Mouse (Mus musculus) heart, embryonic 10.5 days (tissue): ENCODE data around the gene Prr13. TPM values are rescaled to one million over a fixed set of nuclear protein-coding genes. Genes with fewer than 3 reads are reported as not detected.

Source experiments
- DNase-seq: peaks from one replicate; pipeline ENCODE4 v3.0.0-alpha.2; 2017; ENCODE audit warnings: low spot score
- H3K27ac ChIP-seq: fragments of 300-500 bp; sonication (generic); 2 replicates; pipeline ENCODE4 v1.5.1; 2016; ENCODE audit warnings: mild to moderate bottlenecking
- H3K27me3 ChIP-seq: fragments of 300-500 bp; sonication (generic); 2 replicates; pipeline ENCODE4 v1.6.1; 2016; ENCODE audit warnings: mild to moderate bottlenecking; ENCODE audit not compliant: poor library complexity, insufficient read depth, severe bottlenecking
- H3K36me3 ChIP-seq: fragments of 300-500 bp; sonication (generic); 2 replicates; pipeline ENCODE4 v1.6.1; 2016; ENCODE audit warnings: mild to moderate bottlenecking, moderate library complexity
- H3K4me1 ChIP-seq: fragments of 300-500 bp; sonication (generic); 2 replicates; pipeline ENCODE4 v1.6.1; 2016; ENCODE audit warnings: mild to moderate bottlenecking
- H3K4me3 ChIP-seq: fragments of 300-500 bp; sonication (generic); 2 replicates; pipeline ENCODE4 v1.5.1; 2016; ENCODE audit warnings: mild to moderate bottlenecking, moderate library complexity
- H3K9me3 ChIP-seq: fragments of 300-500 bp; sonication (generic); 2 replicates; pipeline ENCODE4 v1.6.1; 2016; ENCODE audit warnings: mild to moderate bottlenecking, moderate library complexity
- WGBS: fragments of 180-500 bp; shearing (Covaris S2); methylation state at CpG from one replicate; pipeline ENCODE4 v1.1.7; 2016; 5-methylcytosine and 5-hydroxymethylcytosine counted together
- polyA plus RNA-seq: library from polyadenylated mRNA; unstranded; fragments of >200 nt; fragmentation: Nextera tagmentation; extraction: Ambion mirVana; gene quantifications from 2 replicates; pipeline ENCODE4 v1.2.1, GENCODE M21; 2016

Prr13 gene
- polyA plus RNA-seq, 1 experiment from 2014 or later, result 82.8 TPM

DNA sequence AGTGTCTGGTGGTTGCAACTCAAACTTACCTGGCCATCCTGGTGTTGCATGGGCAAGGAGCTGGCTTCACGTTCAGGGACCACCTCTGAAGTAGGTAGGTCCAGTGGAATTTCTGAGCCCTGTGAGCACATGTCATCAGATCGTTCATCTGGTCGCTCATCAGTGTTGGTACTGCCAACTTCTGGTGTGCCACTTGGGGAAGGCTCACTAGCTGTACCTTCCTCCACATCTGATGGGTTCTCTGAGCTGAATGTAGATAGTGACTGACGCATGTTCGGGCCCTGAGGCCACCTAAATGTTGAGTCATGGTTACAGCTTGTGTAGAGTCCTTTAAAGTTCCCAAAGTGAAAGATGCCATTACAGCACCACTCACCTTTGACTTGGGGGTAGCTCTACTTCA, 41.7 kb downstream of the Prr13 start:
- Histone ChIP-seq H3K36me3 (peaks cover 97% of the 10 kb centered on the region), H3K4me3 (no peak overlapping the region), H3K9me3 (no peaks in the 10 kb centered on the region), H3K27ac (no peak overlapping the region), H3K27me3 (no peaks in the 10 kb centered on the region), H3K4me1 (0 out of 2 replicates have a peak, but pooled peaks cover 9% of the 10 kb centered on the region)
- no peak for DNase-seq
- 86% methylated on average over 5 of the region's 5 CpGs for WGBS

DNA sequence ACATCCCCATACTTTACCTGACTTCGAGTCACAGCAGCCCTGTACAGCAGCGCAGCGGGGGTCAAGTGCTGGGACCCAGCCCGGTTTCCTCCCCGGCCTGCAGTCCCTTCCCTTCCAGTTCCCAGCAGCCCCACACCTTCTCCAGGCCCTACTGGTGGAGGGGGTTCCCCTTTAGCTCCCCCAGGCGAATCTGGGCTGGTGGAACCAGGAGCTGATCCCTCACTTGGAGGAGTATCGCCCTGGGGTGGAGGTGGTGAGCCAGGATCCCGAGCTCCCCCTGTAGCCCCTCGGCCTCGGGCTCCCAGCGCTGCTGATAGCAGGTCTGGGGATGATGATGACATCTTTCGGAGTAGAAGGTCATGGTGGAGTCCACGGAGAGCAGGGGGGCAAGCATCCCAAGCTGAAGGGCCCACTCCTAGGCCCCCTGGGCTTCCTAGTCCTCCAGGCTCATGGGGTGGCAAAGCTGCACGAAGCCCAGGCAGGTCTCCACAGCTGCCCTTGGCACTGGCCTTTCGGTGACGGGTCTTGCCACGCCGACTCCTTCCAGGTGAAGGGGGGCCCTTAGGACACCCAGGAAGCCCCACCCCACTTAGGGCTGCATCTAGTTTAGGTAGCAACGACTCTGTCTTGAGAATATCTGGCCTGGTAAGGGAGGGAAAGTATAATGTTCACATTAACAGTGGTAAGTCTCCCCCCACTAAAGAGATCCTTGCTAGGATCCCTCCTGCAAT, 42.4 kb downstream of the Prr13 start:
- Histone ChIP-seq H3K27ac (no peak overlapping the region), H3K27me3 (no peaks in the 10 kb centered on the region), H3K4me3 (no peak overlapping the region), H3K4me1 (0 out of 2 replicates have a peak, but pooled peaks cover 9% of the 10 kb centered on the region), H3K9me3 (no peaks in the 10 kb centered on the region), H3K36me3 (peaks cover 93% of the 10 kb centered on the region)
- 90% methylated on average over 19 of the region's 19 CpGs for WGBS
- no peak for DNase-seq

DNA sequence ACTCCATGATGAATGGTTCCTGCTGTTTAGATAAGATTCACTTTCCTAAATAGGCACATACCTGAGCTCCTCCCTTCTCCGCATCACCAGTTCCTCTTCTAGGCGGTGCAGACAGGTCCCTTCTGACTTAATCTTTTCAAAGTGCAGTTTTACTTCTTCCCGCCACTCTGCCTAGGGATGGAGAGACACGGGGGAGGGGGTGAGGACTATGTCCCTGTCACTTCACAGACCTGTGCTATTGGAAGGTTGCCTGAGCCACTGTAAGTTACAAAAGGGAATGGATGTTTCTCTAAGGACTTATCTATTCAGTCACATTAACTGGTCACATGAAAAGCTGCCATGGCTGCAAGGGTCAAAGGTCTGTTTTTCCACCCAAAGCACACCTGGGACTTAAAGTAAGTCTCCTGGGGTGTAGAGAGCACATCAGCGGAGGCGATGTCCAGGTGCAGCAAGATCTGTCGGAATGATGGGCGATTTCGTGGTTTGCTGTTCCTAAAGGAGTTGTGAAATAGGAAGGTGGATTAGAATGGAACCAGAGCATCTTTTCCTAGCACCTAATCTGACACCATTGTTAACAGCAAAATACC, 43.5 kb downstream of the Prr13 start:
- Histone ChIP-seq H3K4me1 (0 out of 2 replicates have a peak, but pooled peaks cover 9% of the 10 kb centered on the region), H3K27me3 (no peaks in the 10 kb centered on the region), H3K4me3 (no peak overlapping the region), H3K36me3 (peaks cover 88% of the 10 kb centered on the region), H3K27ac (no peak overlapping the region), H3K9me3 (no peaks in the 10 kb centered on the region)
- DNase-seq, result no peak
- WGBS, result 75% methylated on average over 9 of the region's 9 CpGs

DNA sequence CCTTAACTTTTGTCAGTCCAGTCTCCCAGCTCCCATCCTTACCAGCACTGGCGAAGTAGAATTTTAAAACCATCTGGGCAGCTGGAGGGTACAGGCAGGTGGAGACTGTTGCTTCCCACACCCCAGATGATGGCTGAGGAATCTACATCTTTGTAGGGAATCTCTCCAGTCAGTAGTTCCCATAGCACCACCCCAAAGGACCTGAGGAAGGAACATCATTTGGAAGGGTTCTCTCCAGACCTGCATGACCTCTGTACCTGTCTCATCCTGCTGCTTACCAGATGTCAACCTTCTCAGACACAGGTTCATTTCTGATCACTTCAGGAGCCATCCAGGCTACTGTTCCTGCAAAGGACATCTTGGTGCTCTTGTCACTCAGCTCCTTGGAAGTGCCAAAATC, 44.6 kb downstream of the Prr13 start, which contains the start of gene Gm10337:
TSS of gene Gm10337 (plus strand) at position 276 of the 400 bp plus-strand sequence.
- 90% methylated on average over 1 of the region's 1 CpGs for WGBS
- no peak within 1 kb of the TSS for H3K4me3 ChIP-seq
- DNase-seq, result no peak
- no peaks in the 10 kb centered on the region for H3K27me3 ChIP-seq
- H3K27ac ChIP-seq, result no peak within 1 kb of the TSS
- H3K36me3 ChIP-seq, result peaks cover 79% of the 10 kb centered on the region
- H3K4me1 ChIP-seq, result 0 out of 2 replicates have a peak, but pooled peaks cover 9% of the 10 kb centered on the region
- H3K9me3 ChIP-seq, result no peaks in the 10 kb centered on the region

DNA sequence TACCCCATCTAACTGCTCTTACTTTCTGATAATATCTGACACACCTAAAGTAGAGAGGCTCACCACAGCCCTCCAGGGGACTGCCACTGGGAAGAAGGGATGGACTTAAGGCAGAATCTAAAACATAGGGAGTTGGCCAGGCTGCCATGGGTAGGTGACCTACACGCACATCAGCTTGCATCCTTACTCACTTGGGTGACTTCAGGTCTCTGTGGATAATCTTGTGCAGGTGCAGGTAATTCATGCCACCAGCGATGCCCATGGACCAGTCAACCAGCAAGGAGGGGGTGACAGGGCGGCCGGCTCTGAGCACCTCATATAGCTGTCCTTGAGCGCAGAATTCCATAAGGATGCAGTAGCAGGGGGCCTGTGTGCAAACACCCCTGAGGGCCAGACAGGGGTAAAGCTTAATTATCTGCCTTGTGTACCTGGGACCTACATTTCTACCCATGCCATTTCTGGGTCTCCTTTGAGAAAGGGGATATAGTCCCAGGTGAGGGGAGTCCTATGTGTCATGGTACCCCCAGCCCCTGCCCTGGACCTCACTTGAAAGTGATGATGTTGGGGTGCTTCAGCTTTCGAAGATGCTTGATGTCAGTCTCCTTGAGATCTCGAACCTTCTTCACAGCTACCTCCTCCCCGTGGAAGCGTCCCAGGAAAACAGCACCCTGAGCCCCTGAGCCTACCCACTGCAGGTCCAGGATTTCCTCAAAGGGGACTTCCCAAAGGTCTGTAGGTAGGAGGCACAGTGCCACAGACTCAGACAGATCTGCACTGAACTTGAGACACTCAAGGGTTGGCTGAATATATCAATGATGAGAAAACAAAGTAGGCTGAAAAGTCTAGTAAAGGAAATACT, 45.3 kb downstream of the Prr13 start:
- Histone ChIP-seq H3K4me3 (no peak overlapping the region), H3K9me3 (no peaks in the 10 kb centered on the region), H3K27me3 (no peaks in the 10 kb centered on the region), H3K36me3 (peaks cover 72% of the 10 kb centered on the region), H3K27ac (no peak overlapping the region), H3K4me1 (peaks cover 11% of the 10 kb centered on the region; the same call in 1 of the 2 replicates)
- DNase-seq, result peak; percentile 75
- WGBS, result 87% methylated on average over 9 of the region's 9 CpGs

DNA sequence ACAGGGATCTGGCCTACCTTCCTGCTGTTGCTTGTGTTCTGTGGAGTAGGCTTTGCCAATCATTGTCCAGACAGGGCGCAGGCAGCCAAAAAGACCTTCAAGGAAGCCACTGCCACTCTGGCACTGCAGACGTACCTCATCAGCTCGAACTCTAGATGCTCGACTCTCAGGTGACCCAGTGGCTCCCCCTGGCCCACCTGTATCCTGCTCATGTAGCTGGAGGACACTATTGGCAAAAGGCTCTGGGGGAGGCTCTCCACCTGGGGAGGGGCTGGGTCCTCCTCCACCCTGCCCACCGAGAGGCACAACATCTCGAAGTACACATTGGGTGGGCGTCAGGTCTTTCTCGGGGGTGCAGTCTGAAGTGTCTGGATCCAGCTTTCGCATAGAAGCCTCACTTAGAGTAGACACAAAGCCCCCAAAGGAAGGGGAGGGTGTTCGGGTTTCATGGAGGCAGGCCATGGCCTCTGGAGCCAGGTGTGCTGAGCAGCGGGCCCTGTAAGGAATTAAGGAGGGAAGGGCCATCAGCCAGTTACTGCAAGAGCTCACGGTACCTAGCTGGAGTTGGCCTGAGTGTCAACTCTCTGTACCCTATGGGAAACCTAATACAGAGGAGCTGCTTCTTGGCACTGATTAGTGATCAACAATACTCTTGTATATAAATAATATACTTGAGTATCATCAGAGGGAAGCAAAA, 46.4 kb downstream of the Prr13 start:
- peak; percentile 73 for DNase-seq
- no peaks in the 10 kb centered on the region for H3K9me3 ChIP-seq
- H3K36me3 ChIP-seq, result peaks cover 62% of the 10 kb centered on the region
- no peak overlapping the region for H3K4me3 ChIP-seq
- no peak overlapping the region for H3K27ac ChIP-seq
- H3K4me1 ChIP-seq, result peaks cover 21% of the 10 kb centered on the region
- H3K27me3 ChIP-seq, result no peaks in the 10 kb centered on the region
- WGBS, result 71% methylated on average over 12 of the region's 12 CpGs

DNA sequence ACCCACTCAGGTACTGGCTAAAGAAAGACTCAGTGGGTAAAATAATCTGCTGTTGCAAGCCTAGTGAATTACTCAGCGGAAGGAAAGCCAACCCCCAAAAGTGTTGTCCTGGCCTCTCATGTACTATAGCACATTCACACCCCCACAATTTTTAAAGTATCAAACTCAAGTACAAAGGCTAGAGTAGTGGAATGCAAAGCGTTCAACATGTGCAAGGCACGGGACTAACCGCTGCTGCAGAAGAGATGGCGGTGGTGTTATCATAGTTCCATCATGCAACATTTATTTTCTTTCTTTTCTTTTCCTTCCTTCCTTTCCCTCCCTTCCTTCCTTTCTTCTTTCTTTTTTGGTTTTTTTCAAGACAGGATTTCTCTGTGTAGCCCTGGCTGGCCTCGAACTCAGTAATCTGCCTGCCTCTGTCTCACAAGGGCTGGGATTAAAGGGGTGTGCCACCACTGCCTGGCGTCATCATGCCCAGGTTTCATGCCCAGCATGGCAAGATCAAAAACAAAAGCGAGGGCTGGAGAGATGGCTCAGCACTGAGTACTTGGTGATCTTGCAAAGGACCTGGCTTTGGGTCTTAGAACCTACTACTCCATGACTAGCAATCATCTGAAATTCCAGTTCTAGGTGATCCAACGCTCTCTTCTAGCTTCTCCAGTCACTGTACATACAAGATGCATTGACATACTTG, 47.1 kb downstream of the Prr13 start:
- no peaks in the 10 kb centered on the region for H3K27me3 ChIP-seq
- 82% methylated on average over 9 of the region's 9 CpGs for WGBS
- H3K36me3 ChIP-seq, result peaks cover 55% of the 10 kb centered on the region
- peaks cover 23% of the 10 kb centered on the region for H3K4me1 ChIP-seq
- H3K27ac ChIP-seq, result no peak overlapping the region
- peak; percentile 68 for DNase-seq
- no peak overlapping the region for H3K4me3 ChIP-seq
- no peaks in the 10 kb centered on the region for H3K9me3 ChIP-seq

DNA sequence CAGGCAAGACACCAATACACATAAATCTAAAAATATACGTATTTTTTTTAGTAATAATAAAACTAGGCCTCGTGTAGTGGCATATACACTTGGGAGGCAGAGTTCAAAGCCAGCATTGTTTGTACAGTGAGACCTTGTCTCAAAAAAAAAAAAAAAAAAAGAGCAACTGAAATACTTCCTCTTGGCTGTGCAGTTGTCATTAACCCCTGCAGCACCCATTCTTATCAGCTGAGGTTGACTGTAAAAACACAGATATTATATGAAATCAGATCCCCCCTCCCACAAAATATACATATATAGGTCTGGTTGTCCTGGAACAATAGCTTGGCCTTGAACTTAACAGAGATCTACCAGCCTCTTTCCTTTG, 47.6 kb downstream of the Prr13 start:
- DNase-seq, result no peak
- H3K36me3 ChIP-seq, result peaks cover 49% of the 10 kb centered on the region
- H3K9me3 ChIP-seq, result no peaks in the 10 kb centered on the region
- WGBS, result 65% methylated on average over 2 of the region's 2 CpGs
- no peaks in the 10 kb centered on the region for H3K27me3 ChIP-seq
- H3K27ac ChIP-seq, result no peak overlapping the region
- H3K4me1 ChIP-seq, result peaks cover 23% of the 10 kb centered on the region
- no peak overlapping the region for H3K4me3 ChIP-seq

DNA sequence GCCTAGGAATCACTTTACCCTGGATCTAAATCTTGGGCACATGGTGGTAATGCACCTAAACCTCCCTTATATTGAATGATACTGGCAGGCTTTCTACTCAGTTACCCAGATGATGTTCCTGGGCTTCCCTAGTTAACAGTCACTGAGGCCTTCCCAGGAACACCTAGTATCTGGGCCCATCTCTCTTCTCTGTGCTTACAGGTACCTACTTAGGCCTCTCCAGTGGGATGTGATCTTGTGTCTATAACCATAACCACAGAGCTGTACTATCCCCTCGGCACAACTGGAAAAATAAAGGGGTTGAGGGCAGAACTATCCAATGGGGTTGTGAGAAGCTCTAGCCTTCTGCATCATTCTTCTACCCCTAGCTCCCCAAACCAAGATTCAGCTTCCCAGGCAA, 48.0 kb downstream of the Prr13 start:
- Histone ChIP-seq H3K27me3 (no peaks in the 10 kb centered on the region), H3K36me3 (peaks cover 45% of the 10 kb centered on the region), H3K4me3 (no peak overlapping the region), H3K9me3 (no peaks in the 10 kb centered on the region), H3K27ac (no peak overlapping the region), H3K4me1 (peaks cover 27% of the 10 kb centered on the region)
- DNase-seq, result peak; percentile 22
- 88% methylated on average over 1 of the region's 1 CpGs for WGBS

DNA sequence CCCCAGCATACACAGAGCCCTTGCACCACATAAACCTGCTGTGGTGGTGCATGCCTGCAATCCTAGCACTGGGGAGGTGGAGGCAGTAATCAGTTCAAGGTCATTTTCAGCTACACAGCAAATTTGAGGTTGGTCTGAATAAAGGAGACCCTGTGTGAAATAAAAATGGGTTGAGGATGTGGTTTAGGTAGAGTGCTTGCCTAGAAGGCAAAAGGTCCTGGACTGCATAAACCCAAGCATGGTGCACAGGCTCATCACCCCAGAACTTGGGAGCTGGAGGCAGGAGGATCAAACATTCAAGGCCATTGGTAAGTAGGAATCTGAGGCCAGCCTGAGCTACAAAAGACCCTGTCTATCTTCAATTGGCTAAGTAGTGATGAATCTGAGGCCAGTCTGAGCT, 48.7 kb downstream of the Prr13 start:
- DNase-seq, result peak; percentile 66
- H3K27ac ChIP-seq, result no peak overlapping the region
- H3K9me3 ChIP-seq, result no peaks in the 10 kb centered on the region
- H3K27me3 ChIP-seq, result no peaks in the 10 kb centered on the region
- peaks cover 34% of the 10 kb centered on the region for H3K4me1 ChIP-seq
- H3K36me3 ChIP-seq, result peaks cover 38% of the 10 kb centered on the region
- H3K4me3 ChIP-seq, result no peak overlapping the region

DNA sequence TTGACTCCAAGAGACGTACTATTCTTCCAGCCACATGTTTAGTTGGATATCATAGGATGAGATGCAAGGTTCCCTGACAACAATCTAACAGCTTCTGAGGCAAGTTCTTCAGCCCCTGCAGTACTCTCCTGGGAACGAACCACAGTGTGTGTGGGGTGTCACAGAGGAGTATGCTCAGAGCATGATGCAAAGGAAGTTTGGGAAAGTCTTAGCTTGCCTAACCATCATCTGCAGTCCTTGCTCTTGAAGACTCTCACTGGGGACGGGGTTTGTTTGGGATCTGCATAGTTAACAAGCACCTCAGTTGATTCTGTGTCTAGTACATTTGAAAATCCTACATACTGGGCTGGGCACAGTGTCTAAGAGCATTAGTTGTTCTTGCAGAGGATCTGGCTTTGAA, 49.5 kb downstream of the Prr13 start:
- no peaks in the 10 kb centered on the region for H3K9me3 ChIP-seq
- peaks cover 38% of the 10 kb centered on the region for H3K4me1 ChIP-seq
- H3K27me3 ChIP-seq, result no peaks in the 10 kb centered on the region
- H3K36me3 ChIP-seq, result peaks cover 30% of the 10 kb centered on the region
- WGBS, result 83% methylated on average over 3 of the region's 3 CpGs
- no peak overlapping the region for H3K27ac ChIP-seq
- DNase-seq, result peak; percentile 54
- no peak overlapping the region for H3K4me3 ChIP-seq

DNA sequence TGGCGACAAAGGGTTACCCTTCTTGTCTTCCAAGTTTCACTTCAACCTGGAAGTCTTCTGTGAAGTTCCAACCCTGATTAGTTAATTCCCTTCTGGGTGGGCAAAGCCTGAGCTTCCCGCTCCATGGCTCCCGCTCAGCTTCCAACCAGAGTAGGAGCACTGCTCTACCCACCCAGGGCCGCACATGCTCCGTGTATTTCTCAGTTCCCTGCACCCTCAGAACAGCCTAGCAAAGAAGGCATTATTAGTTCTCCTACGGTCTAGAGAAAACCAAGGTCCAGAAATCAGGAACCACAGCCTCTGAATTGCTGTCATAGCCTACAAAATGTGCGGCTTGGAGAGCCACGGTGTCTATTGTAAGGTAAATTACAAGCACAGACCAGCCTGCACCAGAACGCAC, 51.3 kb downstream of the Prr13 start:
- no peak for DNase-seq
- peaks cover 38% of the 10 kb centered on the region for H3K4me1 ChIP-seq
- H3K36me3 ChIP-seq, result peaks cover 13% of the 10 kb centered on the region; the same call in 1 of the 2 replicates
- 6% methylated on average over 9 of the region's 9 CpGs for WGBS
- no peaks in the 10 kb centered on the region for H3K9me3 ChIP-seq
- peak overlapping the region; percentile 88 for H3K27ac ChIP-seq
- peak overlapping the region; percentile 78 for H3K4me3 ChIP-seq
- H3K27me3 ChIP-seq, result no peaks in the 10 kb centered on the region
